Comparison of ENCODE assay signal across 25 mouse cellular contexts in the genomic region with DNA sequence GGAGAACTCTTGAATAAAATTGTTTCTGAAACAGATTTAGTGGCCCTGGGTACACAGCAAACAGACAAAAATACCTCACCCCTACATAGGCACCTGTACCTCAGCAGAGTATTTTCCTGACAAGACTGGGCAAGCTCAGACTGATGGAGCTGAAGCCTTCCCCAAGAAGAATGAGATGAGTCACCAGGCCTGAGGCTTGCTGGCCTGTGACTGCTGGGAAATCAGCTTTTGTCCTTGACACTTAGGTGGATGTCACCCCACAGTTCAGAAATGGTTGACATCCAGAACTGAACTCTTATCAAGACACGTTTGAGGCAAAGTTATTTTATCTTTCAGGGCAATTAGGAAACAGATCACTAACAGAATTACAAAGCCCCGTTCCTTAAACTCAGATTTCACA. TPM values are rescaled to one million over a fixed set of nuclear protein-coding genes. Genes with fewer than 3 reads are reported as not detected.
DNase-seq lines count a peak whose midpoint lies in the region; TF ChIP-seq lines count a peak whose summit lies in the region.
"Had no signal": no experiment of that assay in that cellular context is flagged by ENCODE, and none has a peak within 500 bp of the region (broad histone marks: within the 10 kb centered on the region; RNA-seq: fewer than 3 reads in every experiment).

No protein-coding gene starts in this region.

- H3K4me3 ChIP-seq in CH12.LX (replicated peaks in 1 of 3; ENCODE audit: low read depth in 2 of 3, low read length in 2 of 3, poor library complexity in 1 of 3): no peak overlapping the region
- H3K4me3 ChIP-seq: embryonic facial prominence, embryonic 13.5 days; forebrain, embryonic 12.5 days; forebrain, embryonic 15.5 days; heart, adult 2 months; heart, embryonic 10.5 days; hindbrain, embryonic 12.5 days; hindbrain, embryonic 15.5 days had no signal

- TF ChIP-seq CTCF in CH12.LX (conservative IDR thresholded peaks at IDR 0.05 in 1 of 2, IDR thresholded peaks at IDR 0.05 in 1 of 2; ENCODE audit: low read depth in 2 of 2, low read length in 2 of 2): no peak

- no peaks in the 10 kb centered on the region for H3K36me3 ChIP-seq in CH12.LX (replicated peaks in 1 of 2; ENCODE audit: control insufficient read depth in 1 of 2, insufficient read depth in 1 of 2, low read length in 1 of 2)
- H3K36me3 ChIP-seq: embryonic facial prominence, embryonic 13.5 days; forebrain, embryonic 12.5 days; forebrain, embryonic 15.5 days; heart, embryonic 10.5 days; hindbrain, embryonic 12.5 days; hindbrain, embryonic 15.5 days had no signal

- no peaks in the 10 kb centered on the region for H3K79me2 ChIP-seq in CH12.LX (replicated peaks; ENCODE audit: control insufficient read depth, extremely low read depth, insufficient read depth, poor library complexity, severe bottlenecking)

- peak overlapping the region; percentile 32 for H3K27ac ChIP-seq in CH12.LX (ENCODE audit: insufficient read depth, low read depth)
- H3K27ac ChIP-seq: embryonic facial prominence, embryonic 13.5 days; forebrain, embryonic 12.5 days; forebrain, embryonic 15.5 days; heart, adult 2 months; heart, embryonic 10.5 days; hindbrain, embryonic 12.5 days; hindbrain, embryonic 15.5 days had no signal

- in situ Hi-C loops in CH12.LX (cut with MboI; ENCODE audit: low pct_ligation_motif_present, low pct_unique_long_range_greater_than_20kb, low sequenced_read_pairs): no loop called here

- no peak; the same call in 1 of the 2 replicates for TF ChIP-seq RAD21 in CH12.LX (IDR thresholded peaks at IDR 0.05; ENCODE audit: low read depth, low read length)

- dilution Hi-C loops in CH12.LX (cut with MboI; ENCODE audit: extremely low pct_ligation_motif_present, extremely low pct_unique_long_range_greater_than_20kb, low sequenced_read_pairs): no loop called here

- no peak for TF ChIP-seq POLR2A in CH12.LX (IDR thresholded peaks at IDR 0.05; ENCODE audit: low read depth, low read length)

- TF ChIP-seq EP300 in CH12.LX (IDR thresholded peaks at IDR 0.05; ENCODE audit: low read length): peak; percentile 89

- H3K4me2 ChIP-seq in CH12.LX (ENCODE audit: insufficient read depth, low read depth, poor library complexity, severe bottlenecking): peak overlapping the region; percentile 50; the same call in 1 of the 2 replicates
- H3K4me2 ChIP-seq: embryonic facial prominence, embryonic 13.5 days; forebrain, embryonic 12.5 days; forebrain, embryonic 15.5 days; hindbrain, embryonic 12.5 days; hindbrain, embryonic 15.5 days had no signal

- peaks cover 27 to 55% of the 10 kb centered on the region in 2 experiments for H3K4me1 ChIP-seq in CH12.LX (ENCODE audit: control insufficient read depth in 1 of 2, insufficient read depth in 2 of 2)
- H3K4me1 ChIP-seq: forebrain, embryonic 15.5 days; hindbrain, embryonic 12.5 days; hindbrain, embryonic 15.5 days had no signal

- intact Hi-C loops in left cerebral cortex, postnatal 10 days (cut with DNase I): no loop called here

- no peak overlapping the region; the same call in 1 of the 2 replicates for H3K9ac ChIP-seq in CH12.LX (ENCODE audit: insufficient read depth, low read depth)
- H3K9ac ChIP-seq: embryonic facial prominence, embryonic 13.5 days; forebrain, embryonic 12.5 days; forebrain, embryonic 15.5 days; hindbrain, embryonic 12.5 days; hindbrain, embryonic 15.5 days had no signal

- DNase-seq in adrenal gland, postnatal 36 days: peak; percentile 13 to 16
- no peak for DNase-seq in adrenal gland, adult 8-10 months
- peak; percentile 41 for DNase-seq in urinary bladder, postnatal 14 days (ENCODE audit: low spot score)
- DNase-seq in urinary bladder, postnatal 25 days (ENCODE audit: low spot score): no peak
- DNase-seq in CH12.LX (ENCODE audit: extremely low read depth): peak; percentile 72
- peak; percentile 30 for DNase-seq in fat pad, adult 2 months (ENCODE audit: extremely low read depth, low read depth, low spot score)
- DNase-seq in left cerebral cortex, postnatal 10 days (ENCODE audit: extremely low spot score in 1 of 2, low spot score in 2 of 2): no peak
- DNase-seq in kidney, postnatal 36 days: no peak
- DNase-seq: adrenal gland, postnatal 10 days; B cell, adult 2 months; cerebellum, adult 11 months; cerebellum, adult 2 months; cerebellum, adult 9-11 months; cerebellum, postnatal 25 days; gastrocnemius, postnatal 25 days; heart, adult 2 months; kidney, adult 2 months had no signal

- no peaks in the 10 kb centered on the region for H3K9me3 ChIP-seq in CH12.LX (replicated peaks; ENCODE audit: low read length)
- H3K9me3 ChIP-seq: embryonic facial prominence, embryonic 13.5 days; forebrain, embryonic 12.5 days; forebrain, embryonic 15.5 days; heart, embryonic 10.5 days; hindbrain, embryonic 12.5 days; hindbrain, embryonic 15.5 days had no signal

- H3K27me3 ChIP-seq in CH12.LX (replicated peaks): no peaks in the 10 kb centered on the region
- H3K27me3 ChIP-seq: embryonic facial prominence, embryonic 13.5 days; forebrain, embryonic 12.5 days; forebrain, embryonic 15.5 days; hindbrain, embryonic 12.5 days; hindbrain, embryonic 15.5 days had no signal

TF ChIP-seq in CH12.LX, 34 proteins besides CTCF, POLR2A, EP300 and RAD21:
- TF ChIP-seq E2F4 (IDR thresholded peaks at IDR 0.05; ENCODE audit: insufficient replicate concordance, low read depth, low read length) (0 out of 2 replicates have a peak, but pooled peaks have one; percentile 40), CHD1 (IDR thresholded peaks at IDR 0.05; ENCODE audit: low read depth, low read length) (peak; percentile 98), ETS1 (conservative IDR thresholded peaks at IDR 0.05; ENCODE audit: low read depth, low read length) (peak; percentile 67), MEF2A (IDR thresholded peaks at IDR 0.05; ENCODE audit: borderline replicate concordance, low read depth, low read length) (peak; percentile 91), KAT2A (IDR thresholded peaks at IDR 0.05; ENCODE audit: insufficient replicate concordance, low read length) (no peak), CHD2 (IDR thresholded peaks at IDR 0.05; ENCODE audit: low read length) (peak; percentile 33), MYC (IDR thresholded peaks at IDR 0.05; ENCODE audit: low read depth, low read length) (peak; percentile 44; the same call in 1 of the 2 replicates), ZNF384 (IDR thresholded peaks at IDR 0.05; ENCODE audit: low read depth, low read length) (no peak), ZMIZ1 (IDR thresholded peaks at IDR 0.05; ENCODE audit: low read depth, low read length) (no peak), JUND (conservative IDR thresholded peaks at IDR 0.05; ENCODE audit: low read depth, low read length) (peak; percentile 84), MXI1 (IDR thresholded peaks at IDR 0.05; ENCODE audit: low read depth, low read length) (no peak), ZKSCAN1 (IDR thresholded peaks at IDR 0.05; ENCODE audit: borderline replicate concordance, low read depth, low read length) (no peak), ZC3H11A (IDR thresholded peaks at IDR 0.05; ENCODE audit: low read depth, low read length) (no peak), UBTF (IDR thresholded peaks at IDR 0.05; ENCODE audit: low read depth, low read length) (no peak), ELF1 (IDR thresholded peaks at IDR 0.05; ENCODE audit: low read depth, low read length) (no peak), TCF12 (IDR thresholded peaks at IDR 0.05; ENCODE audit: low read depth, low read length) (peak; percentile 92), NRF1 (IDR thresholded peaks at IDR 0.05; ENCODE audit: low read depth, low read length) (0 out of 2 replicates have a peak, but pooled peaks have one; percentile 24), MAZ (IDR thresholded peaks at IDR 0.05; ENCODE audit: low read depth, low read length) (no peak), TBP (conservative IDR thresholded peaks at IDR 0.05; ENCODE audit: low read depth, low read length) (peak; percentile 57; the same call in 1 of the 2 replicates), USF2 (conservative IDR thresholded peaks at IDR 0.05; ENCODE audit: low read depth, low read length) (no peak), SMC3 (IDR thresholded peaks at IDR 0.05; ENCODE audit: low read depth, low read length) (peak; percentile 5; the same call in 1 of the 2 replicates), RCOR1 (conservative IDR thresholded peaks at IDR 0.05; ENCODE audit: low read depth, low read length) (peak; percentile 45; the same call in 1 of the 2 replicates), BHLHE40 (IDR thresholded peaks at IDR 0.05; ENCODE audit: low read depth, low read length) (peak; percentile 68), NELFE (IDR thresholded peaks at IDR 0.05; ENCODE audit: low read depth, low read length) (no peak), SIN3A (IDR thresholded peaks at IDR 0.05; ENCODE audit: low read length) (no peak), MAX (IDR thresholded peaks at IDR 0.05; ENCODE audit: low read length) (peak; percentile 54), MAFK (IDR thresholded peaks at IDR 0.05; ENCODE audit: insufficient replicate concordance, low read length) (no peak), IRF4 (IDR thresholded peaks at IDR 0.05; ENCODE audit: low read depth, low read length) (peak; percentile 94), USF1 (IDR thresholded peaks at IDR 0.05; ENCODE audit: low read depth, low read length) (no peak), PAX5 (IDR thresholded peaks at IDR 0.05; ENCODE audit: low read length) (no peak), POLR2AphosphoS2 (IDR thresholded peaks at IDR 0.05; ENCODE audit: low read depth, low read length) (no peak), GABPA (IDR thresholded peaks at IDR 0.05; ENCODE audit: insufficient replicate concordance, low read depth, low read length) (no peak), JUN (IDR thresholded peaks at IDR 0.05; ENCODE audit: insufficient read depth, low read depth, low read length) (peak; percentile 85)

RNA-seq across cellular contexts. Expression of a gene that starts 10.1 kb away (rescaled TPM):
- total RNA-seq in adrenal gland, postnatal 36 days (2021): 10 to 100 TPM; 16.8 to 21.6 TPM
- total RNA-seq in adrenal gland, adult 8-10 months (2022): 10 to 100 TPM; 14.8 to 17.6 (median 16.2) TPM
- total RNA-seq in CH12.LX (2012; rRNA removed) (not detected in 2 replicates), CH12.LX (2014; rRNA removed) (not detected in 2 replicates)
- not detected in 2 replicates for polyA plus RNA-seq in CH12.LX (2012; ENCODE audit: insufficient read length, low read depth)
- 10 to 100 TPM; 12.3 to 17.8 TPM for total RNA-seq in left cerebral cortex, postnatal 10 days (2021)
- total RNA-seq: MEL had no signal
- polyA plus RNA-seq: activated CD4-positive, CD25-positive, alpha-beta regulatory T cell, adult 4 months had no signal

Comparison
In these comparisons a context has a peak if more than half of its experiments do, and no peak if none do; other contexts are left out.
1. DNase-seq: peak in adrenal gland, postnatal 36 days (2 of 2), urinary bladder, postnatal 14 days (single experiment), CH12.LX (single experiment) and fat pad, adult 2 months (single experiment); none in adrenal gland, adult 8-10 months (single experiment), urinary bladder, postnatal 25 days (single experiment), left cerebral cortex, postnatal 10 days (0 of 2) and kidney, postnatal 36 days (0 of 2).
2. RNA of a gene that starts 10.1 kb away (total RNA-seq): 16.8 to 21.6 TPM in adrenal gland, postnatal 36 days, 12.3 to 17.8 TPM in left cerebral cortex, postnatal 10 days and 14.8 to 17.6 TPM in adrenal gland, adult 8-10 months; not detected in CH12.LX; every median in the first group is over 10 times any median in the second.